Mouse (Mus musculus) liver, embryonic 14.5 days (tissue): ENCODE data around the gene Tmem63c. TPM values are rescaled to one million over a fixed set of nuclear protein-coding genes. Genes with fewer than 3 reads are reported as not detected.
A peak's percentile ranks its signal among the peaks of the same experiment; 100 is the strongest.

ENCODE experiments used
- ATAC-seq: fragments of 200-750 bp; cut with Nextera tagmentation; 2 replicates; pipeline ENCODE4 v1.8.0; 2017; ENCODE audit warnings: moderate number of reproducible peaks, mild to moderate bottlenecking, moderate library complexity; ENCODE audit not compliant: insufficient read depth
- DNase-seq, 3 experiments: peaks; one replicate each; pipeline ENCODE4 v3.0.0-alpha.2; 2012 to 2013; ENCODE audit warnings: low read depth in 3 of 3, low spot score in 3 of 3
- H3K27ac ChIP-seq: fragments of 300-500 bp; sonication (generic); 2 replicates; pipeline ENCODE4 v1.5.1; 2014; ENCODE audit warnings: moderate library complexity, mild to moderate bottlenecking, control low read depth, inconsistent platforms
- H3K27me3 ChIP-seq: fragments of 300-500 bp; sonication (generic); 2 replicates; pipeline ENCODE4 v1.6.1; 2014; ENCODE audit warnings: mild to moderate bottlenecking, low read length, moderate library complexity; ENCODE audit not compliant: control insufficient read depth, insufficient read depth
- H3K36me3 ChIP-seq: fragments of 300-500 bp; sonication (generic); replicated peaks from 2 replicates; pipeline ENCODE4 v1.6.1; 2014; ENCODE audit warnings: low read depth; ENCODE audit not compliant: control insufficient read depth, insufficient read depth
- H3K4me1 ChIP-seq, 2 experiments: fragments of 200-500 bp in 1 of 2; fragments of 300-500 bp in 1 of 2; sonication (generic) in 1 of 2; replicated peaks; 2 replicates each; pipeline ENCODE4 v1.6.1; 2012 to 2014; ENCODE audit warnings: antibody characterized with exemption in 1 of 2, inconsistent platforms in 1 of 2, low read length in 1 of 2; ENCODE audit not compliant: control insufficient read depth in 2 of 2, insufficient read depth in 2 of 2
- H3K4me2 ChIP-seq: fragments of 300-500 bp; sonication (generic); 2 replicates; pipeline ENCODE4 v1.6.1; 2014; ENCODE audit warnings: low read depth, mild to moderate bottlenecking, control low read depth, moderate library complexity
- H3K4me3 ChIP-seq, 2 experiments: fragments of 200-500 bp in 1 of 2; fragments of 300-500 bp in 1 of 2; sonication (generic) in 1 of 2; 2 replicates each; pipeline ENCODE4 v1.5.1; 2012 to 2014; ENCODE audit warnings: low read depth in 2 of 2, low read length in 2 of 2, mild to moderate bottlenecking in 2 of 2, control low read depth in 1 of 2, inconsistent platforms in 1 of 2, moderate library complexity in 1 of 2; ENCODE audit not compliant: insufficient read depth in 1 of 2
- H3K9ac ChIP-seq: fragments of 300-500 bp; sonication (generic); replicated peaks from 2 replicates; pipeline ENCODE4 v1.6.1; 2014; ENCODE audit warnings: mild to moderate bottlenecking, control low read depth, moderate library complexity
- H3K9me3 ChIP-seq: fragments of 300-500 bp; sonication (generic); 2 replicates; pipeline ENCODE4 v1.6.1; 2016; ENCODE audit warnings: low read length, mixed read lengths; ENCODE audit not compliant: control insufficient read depth
- CTCF ChIP-seq: IDR thresholded peaks from 2 replicates; pipeline ENCODE4 v1.5.1; 2016; ENCODE audit warnings: antibody characterized with exemption, low read depth, control low read depth
- EP300 ChIP-seq: IDR thresholded peaks from 2 replicates; pipeline ENCODE4 v1.6.1; 2016; ENCODE audit warnings: antibody characterized with exemption, low read depth
- WGBS: fragments of 180-500 bp; shearing (Covaris S2); extraction: QIAGEN DNeasy Blood & Tissue Kit; methylation state at CpG from one replicate; pipeline ENCODE4 v1.1.7; 2014; ENCODE audit not compliant: insufficient replicate concordance; 5-methylcytosine and 5-hydroxymethylcytosine counted together
- polyA plus RNA-seq, 2 experiments: library from polyadenylated mRNA; depleted of rRNA in 1 of 2; stranded (reverse) in 1 of 2; unstranded in 1 of 2; fragments of >200 nt; fragmentation: Nextera tagmentation in 1 of 2; extraction: Ambion mirVana in 1 of 2; gene quantifications; 2 replicates each; pipeline versions ENCODE4 v1.2.1 to v1.2.3; 2012 to 2014

Gene Tmem63c
- polyA plus RNA-seq, 2 experiments = not detected

- H3K9me3 ChIP-seq = no peaks in the 10 kb centered on the region
- H3K9ac ChIP-seq = no peak overlapping the region
- no peak overlapping the region for H3K27ac ChIP-seq
- no peak overlapping the region for H3K4me2 ChIP-seq
- H3K36me3 ChIP-seq = no peaks in the 10 kb centered on the region
- DNase-seq (no peak), ATAC-seq (no peak)
- TF ChIP-seq EP300 (no peak), CTCF (no peak)
- peaks cover 0 to 5% of the 10 kb centered on the region in 2 experiments; a peak in 1 of 4 replicates for H3K4me1 ChIP-seq
- 62% methylated on average over 4 of the region's 4 CpGs for WGBS
- H3K27me3 ChIP-seq = no peaks in the 10 kb centered on the region
- no peak overlapping the region for H3K4me3 ChIP-seq
Observed at GRCm38 (mm10) chr12:87130224-87130623, 109.1 kb downstream of the Tmem63c start.

DNA sequence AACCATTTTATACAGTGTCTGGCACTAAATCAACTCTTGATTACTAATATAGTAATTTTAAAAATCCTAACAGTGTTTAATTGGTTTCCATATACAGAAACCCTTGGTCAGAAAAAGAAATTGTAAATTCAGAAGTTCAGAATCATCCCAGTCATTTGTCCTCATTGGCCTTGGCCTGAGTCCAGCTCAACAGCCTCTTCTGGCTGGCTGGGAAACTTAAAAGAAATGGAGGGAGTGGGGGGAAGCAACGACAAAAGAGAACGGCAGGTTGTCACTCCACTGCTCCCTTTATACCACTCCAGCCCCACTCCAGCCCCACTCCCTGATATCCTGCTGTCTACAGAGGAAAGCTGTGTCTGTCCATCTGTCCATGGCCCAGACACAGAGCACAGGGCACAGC, 110.0 kb downstream of the Tmem63c start:
- Histone ChIP-seq H3K9ac (no peak overlapping the region), H3K27ac (no peak overlapping the region), H3K4me3 (no peak overlapping the region), H3K36me3 (no peaks in the 10 kb centered on the region), H3K4me1 (peaks cover 0 to 5% of the 10 kb centered on the region in 2 experiments; a peak in 1 of 4 replicates), H3K4me2 (no peak overlapping the region), H3K9me3 (no peaks in the 10 kb centered on the region), H3K27me3 (no peaks in the 10 kb centered on the region)
- ATAC-seq (no peak), DNase-seq (no peak)
- no peak for TF ChIP-seq CTCF
- TF ChIP-seq EP300 = no peak
- 76% methylated on average over 2 of the region's 2 CpGs for WGBS

- 56% methylated on average over 3 of the region's 3 CpGs for WGBS
Observed at GRCm38 (mm10) chr12:87131619-87132018, 110.5 kb downstream of the Tmem63c start.

GRCm38 (mm10) chr12:87132210-87132609, 111.1 kb downstream of the Tmem63c start:
- Histone ChIP-seq H3K9ac (no peak overlapping the region), H3K9me3 (no peaks in the 10 kb centered on the region), H3K4me1 (peaks cover 0 to 5% of the 10 kb centered on the region in 2 experiments; a peak in 1 of 4 replicates), H3K36me3 (no peaks in the 10 kb centered on the region), H3K4me3 (no peak overlapping the region), H3K27ac (no peak overlapping the region), H3K4me2 (no peak overlapping the region), H3K27me3 (no peaks in the 10 kb centered on the region)
- ATAC-seq (no peak), DNase-seq (no peak)
- 45% methylated on average over 6 of the region's 6 CpGs for WGBS
- TF ChIP-seq EP300 (no peak), CTCF (no peak)

More at GRCm38 (mm10) chr12:87131619-87132018, 110.5 kb downstream of the Tmem63c start:
- Histone ChIP-seq H3K36me3 (no peaks in the 10 kb centered on the region), H3K4me2 (no peak overlapping the region), H3K27me3 (no peaks in the 10 kb centered on the region), H3K9me3 (no peaks in the 10 kb centered on the region), H3K27ac (no peak overlapping the region), H3K4me3 (no peak overlapping the region), H3K4me1 (peaks cover 0 to 5% of the 10 kb centered on the region in 2 experiments; a peak in 1 of 4 replicates), H3K9ac (no peak overlapping the region)
- DNase-seq (no peak), ATAC-seq (no peak)
- TF ChIP-seq EP300 = no peak
- TF ChIP-seq CTCF = peak; percentile 66

GRCm38 (mm10) chr12:87132784-87133183, 111.6 kb downstream of the Tmem63c start:
- peaks cover 0 to 5% of the 10 kb centered on the region in 2 experiments; a peak in 1 of 4 replicates for H3K4me1 ChIP-seq
- TF ChIP-seq EP300 (no peak), CTCF (no peak)
- H3K9me3 ChIP-seq = no peaks in the 10 kb centered on the region
- H3K9ac ChIP-seq = no peak overlapping the region
- H3K27me3 ChIP-seq = no peaks in the 10 kb centered on the region
- WGBS = 47% methylated on average over 9 of the region's 9 CpGs
- no peak overlapping the region for H3K27ac ChIP-seq
- no peaks in the 10 kb centered on the region for H3K36me3 ChIP-seq
- no peak overlapping the region for H3K4me2 ChIP-seq
- no peak overlapping the region for H3K4me3 ChIP-seq
- DNase-seq (no peak), ATAC-seq (no peak)
